Comparison of ENCODE assay signal across 8 mouse cellular contexts in the genomic region with DNA sequence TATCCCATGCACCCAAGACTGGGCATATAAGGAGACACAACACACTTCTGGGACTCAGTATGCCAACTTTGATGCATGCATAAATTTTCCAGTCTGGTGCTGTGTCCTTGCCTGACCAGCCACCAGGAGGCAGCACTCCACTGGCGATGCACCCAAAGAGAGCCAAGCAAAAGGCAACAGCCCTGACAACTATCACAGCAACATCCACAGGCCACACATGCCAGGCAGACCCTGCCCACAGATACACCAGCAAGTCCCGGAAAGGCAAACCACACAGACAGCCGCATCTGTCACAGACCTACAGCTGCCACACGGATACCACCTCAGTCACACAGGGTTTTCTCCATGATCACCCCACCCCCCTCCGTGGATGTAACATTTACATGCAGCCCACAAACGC. TPM values are rescaled to one million over a fixed set of nuclear protein-coding genes. Genes with fewer than 3 reads are reported as not detected.
DNase-seq lines count a peak whose midpoint lies in the region; ATAC-seq and TF ChIP-seq lines count a peak whose summit lies in the region.

No protein-coding gene starts in this region.

- 63% methylated on average over 6 of the region's 6 CpGs for WGBS in embryonic facial prominence, embryonic 14.5 days
- 77% methylated on average over 6 of the region's 6 CpGs for WGBS in midbrain, embryonic 10.5 days

- no peak overlapping the region for H3K4me3 ChIP-seq in ES-Bruce4 (ENCODE audit: low read depth, low read length)
- no peak overlapping the region for H3K4me3 ChIP-seq in embryonic facial prominence, embryonic 14.5 days (ENCODE audit: low read depth, low read length)
- no peak overlapping the region for H3K4me3 ChIP-seq in midbrain, embryonic 10.5 days

- peaks cover 6% of the 10 kb centered on the region for H3K4me1 ChIP-seq in ES-Bruce4 (ENCODE audit: control insufficient read depth, insufficient read depth, low read length)
- H3K4me1 ChIP-seq in embryonic facial prominence, embryonic 14.5 days (ENCODE audit: control insufficient read depth, insufficient read depth, low read length) = no peaks in the 10 kb centered on the region
- peaks cover 20% of the 10 kb centered on the region for H3K4me1 ChIP-seq in midbrain, embryonic 10.5 days

- DNase-seq in adrenal gland, postnatal 25 days = peak; percentile 81
- DNase-seq in embryonic facial prominence, embryonic 14.5 days (ENCODE audit: low spot score) = peak; percentile 64
- DNase-seq in heart, postnatal 4 days = peak; percentile 86
- peak; percentile 73 to 75 for DNase-seq in layer of hippocampus, postnatal 36 days
- DNase-seq in midbrain, embryonic 10.5 days (ENCODE audit: low spot score) = peak; percentile 72
- peak; percentile 90 for DNase-seq in right cerebral cortex, postnatal 4 days
- DNase-seq in urinary bladder, postnatal 4 days (ENCODE audit: low spot score in 2 of 2) = peak; percentile 54 to 81

- H3K9ac ChIP-seq in ES-Bruce4 (ENCODE audit: low read depth, poor library complexity, severe bottlenecking) = no peak overlapping the region
- H3K9ac ChIP-seq in embryonic facial prominence, embryonic 14.5 days (ENCODE audit: low read depth, low read length) = no peak overlapping the region

- ATAC-seq in embryonic facial prominence, embryonic 14.5 days (ENCODE audit: low read depth) = peak; percentile 48; the same call in 1 of the 2 replicates

- H3K9me3 ChIP-seq in ES-Bruce4 (replicated peaks; ENCODE audit: control insufficient read depth, insufficient read depth, low read length, poor library complexity, severe bottlenecking) = no peaks in the 10 kb centered on the region
- no peaks in the 10 kb centered on the region for H3K9me3 ChIP-seq in embryonic facial prominence, embryonic 14.5 days (ENCODE audit: control insufficient read depth, low read length)
- H3K9me3 ChIP-seq in midbrain, embryonic 10.5 days (replicated peaks) = no peaks in the 10 kb centered on the region

- peaks cover 9% of the 10 kb centered on the region for H3K36me3 ChIP-seq in ES-Bruce4 (ENCODE audit: control insufficient read depth, insufficient read depth, low read length, poor library complexity, severe bottlenecking)
- peaks cover 7% of the 10 kb centered on the region; the same call in 1 of the 2 replicates for H3K36me3 ChIP-seq in embryonic facial prominence, embryonic 14.5 days (ENCODE audit: control insufficient read depth, insufficient read depth, low read length)
- H3K36me3 ChIP-seq in midbrain, embryonic 10.5 days = peaks cover 18% of the 10 kb centered on the region

- H3K4me2 ChIP-seq in embryonic facial prominence, embryonic 14.5 days (ENCODE audit: low read depth, low read length) = no peak overlapping the region

- TF ChIP-seq EP300 in ES-Bruce4 (IDR thresholded peaks at IDR 0.05; ENCODE audit: insufficient read depth, low read depth, low read length) = no peak

- peak; percentile 99 for TF ChIP-seq CTCF in ES-Bruce4 (IDR thresholded peaks at IDR 0.05; ENCODE audit: low read depth, low read length)

- no peak overlapping the region for H3K27ac ChIP-seq in ES-Bruce4 (ENCODE audit: insufficient read depth, low read length)
- no peak overlapping the region for H3K27ac ChIP-seq in embryonic facial prominence, embryonic 14.5 days (replicated peaks; ENCODE audit: low read depth, low read length)
- H3K27ac ChIP-seq in midbrain, embryonic 10.5 days (replicated peaks) = no peak overlapping the region

- TF ChIP-seq POLR2A in ES-Bruce4 (IDR thresholded peaks at IDR 0.05; ENCODE audit: insufficient read depth, low read length) = no peak

- no peaks in the 10 kb centered on the region for H3K27me3 ChIP-seq in ES-Bruce4 (ENCODE audit: control insufficient read depth, insufficient read depth, low read length, poor library complexity, severe bottlenecking)
- no peaks in the 10 kb centered on the region for H3K27me3 ChIP-seq in embryonic facial prominence, embryonic 14.5 days (replicated peaks; ENCODE audit: control insufficient read depth, insufficient read depth, low read length)
- H3K27me3 ChIP-seq in midbrain, embryonic 10.5 days (ENCODE audit: low read depth, poor library complexity, severe bottlenecking) = no peaks in the 10 kb centered on the region

RNA-seq across cellular contexts. Expression of a gene that starts 41.8 kb away (rescaled TPM):
- 35.8 and 36.0 TPM in 2 replicates for polyA plus RNA-seq in ES-Bruce4 (2011; ENCODE audit: insufficient read depth, insufficient read length, low read depth, missing spikeins)
- 21.9 and 24.0 TPM in 2 replicates for total RNA-seq in adrenal gland, postnatal 25 days (2021)
- polyA plus RNA-seq in embryonic facial prominence, embryonic 14.5 days (2014; fragmentation: Nextera tagmentation; extraction: Ambion mirVana) = 20.7 and 21.1 TPM in 2 replicates
- 10 to 100 TPM; 38.1 to 38.9 TPM for total RNA-seq in heart, postnatal 4 days (2021)
- 10 to 100 TPM; 14.3 to 15.4 TPM for total RNA-seq in layer of hippocampus, postnatal 36 days (2021)
- 35.8 and 36.1 TPM in 2 replicates for polyA plus RNA-seq in midbrain, embryonic 10.5 days (2016; fragmentation: Nextera tagmentation; extraction: Ambion mirVana)

RNA-seq across cellular contexts. Expression of a gene that starts 43.9 kb away (rescaled TPM):
- polyA plus RNA-seq in ES-Bruce4 (2011; ENCODE audit: insufficient read depth, insufficient read length, low read depth, missing spikeins) = not detected in 2 replicates
- 0.15 TPM in 1 of 2 replicates, not detected in the other for total RNA-seq in adrenal gland, postnatal 25 days (2021)
- 0.14 TPM in 1 of 2 replicates, not detected in the other for polyA plus RNA-seq in embryonic facial prominence, embryonic 14.5 days (2014; fragmentation: Nextera tagmentation; extraction: Ambion mirVana)
- total RNA-seq in heart, postnatal 4 days (2021) = under 1 TPM in 1 of 2 experiments, not detected in 1; 0.09 TPM
- not detected for total RNA-seq in layer of hippocampus, postnatal 36 days (2021)
- not detected in 2 replicates for polyA plus RNA-seq in midbrain, embryonic 10.5 days (2016; fragmentation: Nextera tagmentation; extraction: Ambion mirVana)
